Mouse (Mus musculus) B cell, adult (primary cell): Measurements from ENCODE around the gene Pygm. TPM values are rescaled to one million over a fixed set of nuclear protein-coding genes. Genes with fewer than 3 reads are reported as not detected.

Source experiments
- total RNA-seq: library from RNA; stranded (reverse); gene quantifications from 4 replicates; pipeline ENCODE4 v1.2.4, GENCODE M21; 2023; ENCODE audit not compliant: inconsistent age

Gene Pygm
- 21.0 to 29.6 TPM (median 25.9 TPM) in 4 replicates for total RNA-seq

GRCm38 (mm10) chr19:6384128-6384527, at the start of gene Pygm:
Pygm (plus strand) TSS chr19:6384399.

GRCm38 (mm10) chr19:6334673-6335457, 49.3 kb upstream of the Pygm start, which contains the start of gene Men1:
Men1 (plus strand) TSS chr19:6334979.

GRCm38 (mm10) chr19:6340524-6341452, 43.4 kb upstream of the Pygm start, which contains the start of gene Map4k2:
Map4k2 (plus strand) TSS chr19:6341135.

GRCm38 (mm10) chr19:6363411-6364240, 20.6 kb upstream of the Pygm start, which contains the start of gene Sf1:
Sf1 (plus strand) TSS chr19:6363690.

GRCm38 (mm10) chr19:6399285-6400095, 15.3 kb downstream of the Pygm start, which contains the start of gene Rasgrp2:
Rasgrp2 (plus strand) TSS chr19:6399340.

GRCm38 (mm10) chr19:6418233-6418879, 34.2 kb downstream of the Pygm start, which contains the start of gene Nrxn2:
Nrxn2 (plus strand) TSS chr19:6418731.

Other genes starting within 250 kb of the Pygm start
- not detected in 4 replicates for gene Batf2, start 243.4 kb upstream of the Pygm start, total RNA-seq
- gene Arl2, start 242.9 kb upstream of the Pygm start, total RNA-seq, result 28.2 to 35.1 TPM (median 33.3 TPM) in 4 replicates
- gene Majin, start 200.0 kb upstream of the Pygm start, total RNA-seq, result not detected in 4 replicates
- gene Gpha2, start 158.0 kb upstream of the Pygm start, total RNA-seq, result not detected in 4 replicates
- gene Ppp2r5b, start 148.5 kb upstream of the Pygm start, total RNA-seq, result 23.9 to 27.8 TPM (median 25.9 TPM) in 4 replicates
- 163 to 191 TPM (median 175 TPM) in 4 replicates for gene Atg2a, start 142.7 kb upstream of the Pygm start, total RNA-seq
- 247 to 254 TPM (median 253 TPM) in 4 replicates for gene Ehd1, start 107.7 kb upstream of the Pygm start, total RNA-seq
- 13.9 to 18.0 TPM (median 15.4 TPM) in 4 replicates for gene Cdc42bpg, start 77.9 kb upstream of the Pygm start, total RNA-seq
- gene Men1, start 49.4 kb upstream of the Pygm start, total RNA-seq, result 39.8 to 42.8 TPM (median 40.9 TPM) in 4 replicates
- 591 to 639 TPM (median 615 TPM) in 4 replicates for gene Map4k2, start 43.3 kb upstream of the Pygm start, total RNA-seq
- 917 to 1,004 TPM (median 992 TPM) in 4 replicates for gene Sf1, start 20.7 kb upstream of the Pygm start, total RNA-seq
- 716 to 754 TPM (median 727 TPM) in 4 replicates for gene Rasgrp2, start 14.9 kb downstream of the Pygm start, total RNA-seq
- 0.78 to 2.7 TPM (median 1.1 TPM) in 4 replicates for gene Nrxn2, start 34.3 kb downstream of the Pygm start, total RNA-seq
- gene Slc22a12, start 158.6 kb downstream of the Pygm start, total RNA-seq, result 0.22 to 0.93 TPM (median 0.36 TPM) in 3 of 4 replicates, not detected in the other